Mouse (Mus musculus) lung, postnatal 0 days (tissue): ENCODE data around the gene Atp12a.

Source experiments
- CTCF ChIP-seq: IDR thresholded peaks from 2 replicates; pipeline ENCODE4 v1.5.1; 2016; ENCODE audit warnings: antibody characterized with exemption, mild to moderate bottlenecking
- EP300 ChIP-seq: IDR thresholded peaks from 2 replicates; pipeline ENCODE4 v1.6.1; 2016; ENCODE audit warnings: antibody characterized with exemption, mild to moderate bottlenecking, control low read depth

- no peak for TF ChIP-seq CTCF
- no peak for TF ChIP-seq EP300
Observed at GRCm38 (mm10) chr14:56348704-56349103, 16.2 kb upstream of the Atp12a start.
